Mouse (Mus musculus): ENCODE results near the gene Dtx2.

DNA sequence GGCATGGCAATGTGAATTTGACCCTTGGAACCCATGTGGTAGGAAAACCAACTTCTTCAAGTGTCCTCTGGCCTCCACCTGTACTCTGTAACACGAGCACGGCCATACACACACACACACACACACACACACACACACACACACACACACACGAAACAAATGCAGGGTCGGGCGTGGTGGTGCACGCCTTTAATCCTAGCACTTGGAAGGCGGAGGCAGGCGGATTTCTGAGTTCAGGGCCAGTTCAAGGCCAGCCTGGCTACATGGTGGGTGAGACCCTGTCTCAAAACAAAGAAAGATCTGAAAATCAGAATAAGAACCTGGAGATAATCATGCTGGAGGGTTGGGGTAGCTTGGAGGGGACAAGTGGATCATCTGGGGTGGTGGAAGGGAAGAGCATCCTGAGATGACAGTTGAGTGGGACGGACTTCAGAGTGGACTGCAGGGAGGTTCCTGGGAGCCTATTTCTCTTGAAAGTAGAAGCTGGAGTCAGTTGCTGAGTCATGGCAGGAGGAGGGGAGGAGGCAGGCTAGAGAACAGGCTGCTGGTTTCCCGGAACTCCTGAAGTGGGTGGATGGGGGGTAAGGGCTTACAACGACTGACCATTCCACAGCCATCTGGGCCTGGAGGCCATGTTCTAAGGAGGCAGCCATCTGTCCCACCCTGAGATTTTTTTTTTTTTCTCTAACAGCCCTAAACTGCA, 43.7 kb upstream of the Dtx2 start:
- TF ChIP-seq CTCF (IDR thresholded peaks at IDR 0.05; ENCODE audit: control insufficient read depth, insufficient read depth, insufficient read length) = no peak
- TF ChIP-seq USF1 (IDR thresholded peaks at IDR 0.05; ENCODE audit: low read depth) = no peak
- TF ChIP-seq FOSL1 (IDR thresholded peaks at IDR 0.05; ENCODE audit: insufficient read depth, low read length, poor library complexity, severe bottlenecking) = no peak
- no peak for TF ChIP-seq MYOD1 (IDR thresholded peaks at IDR 0.05; ENCODE audit: control insufficient read depth, insufficient read length, low read depth)
- TF ChIP-seq MYOG (IDR thresholded peaks at IDR 0.05; ENCODE audit: control insufficient read depth, extremely low read depth, insufficient read length) = no peak
